Mouse (Mus musculus) G1E (cell line): ENCODE data around the gene Slfn5.

Experiments
- CTCF ChIP-seq: IDR thresholded peaks from 2 replicates; pipeline ENCODE4 v1.5.1; 2012; ENCODE audit warnings: low read depth, low read length, inconsistent platforms, mixed read lengths
- GATA1 ChIP-seq: IDR thresholded peaks from 2 replicates; pipeline ENCODE4 v1.6.1; 2012; ENCODE audit warnings: borderline replicate concordance, low read length, inconsistent platforms, mixed read lengths
- POLR2AphosphoS5 ChIP-seq: IDR thresholded peaks from 2 replicates; pipeline ENCODE4 v1.6.1; 2012; ENCODE audit warnings: low read depth, low read length, inconsistent platforms; ENCODE audit not compliant: insufficient replicate concordance
- TAL1 ChIP-seq: conservative IDR thresholded peaks from 2 replicates; pipeline ENCODE4 v1.6.1; 2012; ENCODE audit warnings: low read depth, low read length, inconsistent platforms, mixed read lengths

- TF ChIP-seq CTCF (no peak), TAL1 (no peak), GATA1 (no peak), POLR2AphosphoS5 (no peak)
Measured at GRCm38 (mm10) chr11:82947457-82947856, 3.7 kb upstream of the Slfn5 start.
